Mouse (Mus musculus) forebrain, embryonic 15.5 days (tissue): ENCODE data around the gene Agpat4. TPM values are rescaled to one million over a fixed set of nuclear protein-coding genes. Genes with fewer than 3 reads are reported as not detected.

Source experiments
- ATAC-seq: fragments of 200-750 bp; cut with Nextera tagmentation; replicated peaks from 2 replicates; pipeline ENCODE4 v1.8.0; 2017; ENCODE audit warnings: mild to moderate bottlenecking, moderate TSS enrichment, moderate library complexity
- H3K27ac ChIP-seq: fragments of 300-500 bp; sonication (generic); replicated peaks from 2 replicates; pipeline ENCODE4 v1.5.1; 2015; ENCODE audit warnings: mild to moderate bottlenecking, inconsistent platforms
- H3K27me3 ChIP-seq: fragments of 300-500 bp; sonication (generic); 2 replicates; pipeline ENCODE4 v1.6.1; 2015; ENCODE audit warnings: inconsistent platforms
- H3K36me3 ChIP-seq: fragments of 300-500 bp; sonication (generic); 2 replicates; pipeline ENCODE4 v1.6.1; 2015; ENCODE audit warnings: mild to moderate bottlenecking, inconsistent platforms
- H3K4me1 ChIP-seq: fragments of 300-500 bp; sonication (generic); 2 replicates; pipeline ENCODE4 v1.6.1; 2015; ENCODE audit warnings: inconsistent platforms
- H3K4me2 ChIP-seq: fragments of 300-500 bp; sonication (generic); replicated peaks from 2 replicates; pipeline ENCODE4 v1.6.1; 2015; ENCODE audit warnings: mild to moderate bottlenecking, inconsistent platforms
- H3K4me3 ChIP-seq: fragments of 300-500 bp; sonication (generic); 2 replicates; pipeline ENCODE4 v1.5.1; 2015; ENCODE audit warnings: mild to moderate bottlenecking, inconsistent platforms
- H3K9ac ChIP-seq: fragments of 300-500 bp; sonication (generic); replicated peaks from 2 replicates; pipeline ENCODE4 v1.6.1; 2015; ENCODE audit warnings: mild to moderate bottlenecking, inconsistent platforms
- H3K9me3 ChIP-seq: fragments of 300-500 bp; sonication (generic); 2 replicates; pipeline ENCODE4 v1.6.1; 2016; ENCODE audit warnings: inconsistent platforms
- WGBS: fragments of 180-500 bp; shearing (Covaris S2); methylation state at CpG from one replicate; pipeline ENCODE4 v1.1.7; 2015; ENCODE audit warnings: mixed read lengths; 5-methylcytosine and 5-hydroxymethylcytosine counted together
- polyA plus RNA-seq: library from polyadenylated mRNA; unstranded; fragments of >200 nt; fragmentation: Nextera tagmentation; extraction: Ambion mirVana; gene quantifications from 2 replicates; pipeline ENCODE4 v1.2.1, GENCODE M21; 2015

Agpat4 gene
- polyA plus RNA-seq, 1 experiment from 2014 or later = 54.7 TPM

DNA sequence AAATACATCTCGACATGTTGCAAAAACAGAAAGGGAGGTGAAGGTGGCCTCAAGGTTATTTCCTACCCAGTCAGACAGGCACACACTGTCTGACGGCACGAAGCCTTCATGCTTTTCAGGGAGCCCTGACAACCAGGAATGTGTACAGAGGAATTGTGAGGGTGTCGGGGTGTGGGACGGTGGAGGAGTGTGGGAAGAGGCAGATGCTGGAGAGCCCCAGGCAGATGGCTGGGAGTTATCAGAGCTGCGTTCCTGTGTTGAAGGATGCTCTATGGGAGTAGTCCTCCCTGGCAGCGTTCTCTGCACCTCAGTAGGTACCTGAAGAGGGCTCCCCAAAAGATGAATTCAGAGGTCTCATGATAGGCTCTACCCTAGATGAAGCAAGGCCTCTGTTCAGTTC, 45.4 kb downstream of the Agpat4 start:
- 65% methylated on average over 7 of the region's 7 CpGs for WGBS

DNA sequence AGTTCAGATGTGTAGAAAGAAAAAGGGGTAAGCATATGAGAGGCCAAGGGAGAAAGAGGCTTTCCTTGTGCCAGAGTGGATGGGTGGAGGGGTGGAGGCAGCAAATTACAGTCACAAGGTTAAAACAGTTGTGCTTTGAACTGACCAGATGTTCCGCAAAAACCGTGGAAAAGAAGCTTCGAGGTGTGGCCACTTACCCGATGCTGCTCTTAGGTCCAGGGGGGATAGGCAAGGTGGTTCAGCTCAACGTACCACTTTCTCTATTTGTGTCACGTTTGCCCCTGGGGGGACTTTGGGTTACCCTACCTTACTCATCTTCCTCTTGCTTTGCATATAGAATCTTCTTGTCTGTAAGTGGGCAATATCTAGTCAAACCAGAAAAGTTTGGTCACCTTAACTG, 46.0 kb downstream of the Agpat4 start:
- H3K27me3 ChIP-seq = no peaks in the 10 kb centered on the region
- no peak overlapping the region for H3K4me2 ChIP-seq
- no peaks in the 10 kb centered on the region for H3K36me3 ChIP-seq
- no peaks in the 10 kb centered on the region for H3K9me3 ChIP-seq
- no peak overlapping the region for H3K4me3 ChIP-seq
- H3K4me1 ChIP-seq = peaks cover 27% of the 10 kb centered on the region
- no peak overlapping the region for H3K27ac ChIP-seq
- ATAC-seq = no peak
- H3K9ac ChIP-seq = no peak overlapping the region
- 93% methylated on average over 6 of the region's 6 CpGs for WGBS

More for the DNA sequence above, 45.4 kb downstream of the Agpat4 start:
- no peak overlapping the region for H3K4me3 ChIP-seq
- no peak for ATAC-seq
- no peaks in the 10 kb centered on the region for H3K36me3 ChIP-seq
- H3K27me3 ChIP-seq = no peaks in the 10 kb centered on the region
- no peak overlapping the region for H3K4me2 ChIP-seq
- H3K9me3 ChIP-seq = no peaks in the 10 kb centered on the region
- no peak overlapping the region for H3K9ac ChIP-seq
- no peak overlapping the region for H3K27ac ChIP-seq
- H3K4me1 ChIP-seq = peaks cover 21% of the 10 kb centered on the region

DNA sequence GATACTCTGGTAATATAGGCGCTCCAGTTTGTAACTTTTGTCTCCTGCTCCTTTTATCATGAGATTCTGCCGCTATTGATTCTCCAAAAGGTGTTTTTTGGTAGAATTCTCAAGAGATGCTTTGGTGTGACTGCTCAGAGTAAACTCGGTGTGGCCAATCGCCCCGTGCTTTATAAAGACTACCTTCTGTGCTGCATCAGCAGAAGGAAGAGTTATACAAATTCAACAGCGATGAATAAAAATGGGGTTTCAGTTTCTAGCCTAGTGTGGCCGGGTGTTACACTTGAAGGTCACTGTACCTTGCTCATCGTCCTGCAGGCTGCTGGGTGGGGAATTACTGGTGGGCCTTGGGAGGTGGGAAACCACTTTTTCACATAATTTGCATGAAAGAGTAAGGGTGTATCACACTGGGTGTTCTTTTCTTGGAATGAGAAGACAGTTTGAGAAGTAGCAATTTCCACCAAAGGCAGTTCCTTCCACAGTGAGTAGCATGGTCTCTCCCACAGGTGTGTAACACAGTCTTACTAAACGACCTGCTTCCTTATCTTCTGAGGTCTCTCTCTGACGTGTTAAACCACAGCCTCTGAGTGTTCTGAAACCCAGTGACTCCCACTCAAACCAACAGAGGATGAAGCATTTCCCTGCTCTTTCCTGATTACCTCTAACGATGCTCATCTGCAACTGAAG, 46.6 kb downstream of the Agpat4 start:
- H3K9me3 ChIP-seq = no peaks in the 10 kb centered on the region
- no peak overlapping the region for H3K4me3 ChIP-seq
- WGBS = 92% methylated on average over 11 of the region's 11 CpGs
- H3K4me2 ChIP-seq = no peak overlapping the region
- peaks cover 32% of the 10 kb centered on the region for H3K4me1 ChIP-seq
- H3K9ac ChIP-seq = no peak overlapping the region
- ATAC-seq = no peak
- no peaks in the 10 kb centered on the region for H3K36me3 ChIP-seq
- H3K27ac ChIP-seq = no peak overlapping the region
- no peaks in the 10 kb centered on the region for H3K27me3 ChIP-seq

DNA sequence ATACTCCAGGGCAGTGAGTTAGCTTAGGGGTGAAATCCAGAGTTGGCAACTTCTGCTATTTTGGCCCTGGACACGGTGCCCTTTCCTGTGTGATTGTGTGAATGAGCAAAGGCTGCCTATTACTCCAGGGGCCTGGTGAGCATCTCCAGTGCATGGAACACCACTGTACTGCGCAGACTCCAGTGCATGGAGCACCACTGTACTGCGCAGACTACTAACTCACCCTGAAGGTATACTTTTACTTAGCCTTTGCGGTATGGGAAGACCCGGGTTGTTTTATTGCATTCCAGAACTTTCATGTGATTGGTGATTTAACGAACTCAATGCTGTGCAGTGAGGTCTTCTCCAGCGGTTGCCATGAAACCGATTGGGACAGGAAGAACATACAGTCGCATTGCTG, 47.2 kb downstream of the Agpat4 start:
- Histone ChIP-seq H3K4me3 (no peak overlapping the region), H3K9ac (no peak overlapping the region), H3K4me1 (peaks cover 33% of the 10 kb centered on the region), H3K9me3 (no peaks in the 10 kb centered on the region), H3K27me3 (no peaks in the 10 kb centered on the region), H3K36me3 (no peaks in the 10 kb centered on the region), H3K27ac (no peak overlapping the region), H3K4me2 (no peak overlapping the region)
- ATAC-seq = no peak
- 93% methylated on average over 9 of the region's 9 CpGs for WGBS

DNA sequence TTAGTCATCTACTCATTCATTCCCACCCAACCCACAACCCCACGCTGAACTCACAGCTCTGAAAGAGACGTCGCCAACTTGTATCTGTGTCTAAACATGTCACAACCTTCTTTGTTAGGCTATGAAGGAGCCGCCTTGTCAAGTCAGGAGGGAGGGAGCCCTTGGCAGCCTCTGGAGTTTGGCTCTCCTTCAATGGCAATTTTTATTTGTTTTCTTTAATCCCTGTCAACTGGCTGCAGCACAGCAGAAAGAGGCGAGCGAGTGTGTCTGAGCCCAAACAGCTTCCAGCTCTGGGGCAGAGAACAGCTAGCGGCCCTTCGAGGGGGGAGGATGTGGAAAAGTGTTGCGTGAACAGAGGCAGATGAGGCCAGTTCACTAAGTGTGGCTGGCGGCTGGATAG, 50.0 kb downstream of the Agpat4 start:
- Histone ChIP-seq H3K4me2 (no peak overlapping the region), H3K4me3 (no peak overlapping the region), H3K4me1 (peaks cover 26% of the 10 kb centered on the region), H3K9ac (no peak overlapping the region), H3K36me3 (no peaks in the 10 kb centered on the region), H3K27me3 (no peaks in the 10 kb centered on the region), H3K9me3 (no peaks in the 10 kb centered on the region), H3K27ac (no peak overlapping the region)
- ATAC-seq = peak; percentile 85
- WGBS = 4% methylated on average over 10 of the region's 10 CpGs

DNA sequence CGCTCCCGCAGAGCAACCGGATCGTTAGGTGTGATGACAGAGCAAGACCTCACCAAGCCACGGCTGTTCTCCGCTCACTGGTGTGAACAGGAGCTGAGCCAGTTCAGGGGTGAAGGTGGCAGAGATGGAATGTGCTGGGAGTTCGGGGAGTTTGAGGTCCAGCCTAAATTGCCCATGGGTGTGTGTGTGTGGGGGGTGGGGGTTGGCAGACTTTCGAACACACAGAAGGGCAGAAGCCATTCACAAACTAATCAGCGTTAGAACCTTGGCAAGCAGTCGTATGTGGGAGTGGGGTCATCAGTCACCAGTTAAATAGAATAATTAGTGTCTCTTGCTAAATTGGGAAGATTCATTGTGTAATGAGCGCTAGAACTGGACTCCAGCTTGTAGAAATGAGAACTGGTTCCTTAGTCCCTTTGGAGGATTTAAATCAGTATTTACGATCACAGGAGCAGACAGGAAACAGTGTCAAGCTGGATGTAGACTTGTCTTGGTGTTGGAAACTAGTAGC, 50.9 kb downstream of the Agpat4 start:
- Histone ChIP-seq H3K9ac (no peak overlapping the region), H3K36me3 (no peaks in the 10 kb centered on the region), H3K27ac (no peak overlapping the region), H3K4me2 (no peak overlapping the region), H3K4me1 (peaks cover 22% of the 10 kb centered on the region), H3K4me3 (no peak overlapping the region), H3K9me3 (no peaks in the 10 kb centered on the region), H3K27me3 (no peaks in the 10 kb centered on the region)
- WGBS = 47% methylated on average over 12 of the region's 12 CpGs
- no peak for ATAC-seq

DNA sequence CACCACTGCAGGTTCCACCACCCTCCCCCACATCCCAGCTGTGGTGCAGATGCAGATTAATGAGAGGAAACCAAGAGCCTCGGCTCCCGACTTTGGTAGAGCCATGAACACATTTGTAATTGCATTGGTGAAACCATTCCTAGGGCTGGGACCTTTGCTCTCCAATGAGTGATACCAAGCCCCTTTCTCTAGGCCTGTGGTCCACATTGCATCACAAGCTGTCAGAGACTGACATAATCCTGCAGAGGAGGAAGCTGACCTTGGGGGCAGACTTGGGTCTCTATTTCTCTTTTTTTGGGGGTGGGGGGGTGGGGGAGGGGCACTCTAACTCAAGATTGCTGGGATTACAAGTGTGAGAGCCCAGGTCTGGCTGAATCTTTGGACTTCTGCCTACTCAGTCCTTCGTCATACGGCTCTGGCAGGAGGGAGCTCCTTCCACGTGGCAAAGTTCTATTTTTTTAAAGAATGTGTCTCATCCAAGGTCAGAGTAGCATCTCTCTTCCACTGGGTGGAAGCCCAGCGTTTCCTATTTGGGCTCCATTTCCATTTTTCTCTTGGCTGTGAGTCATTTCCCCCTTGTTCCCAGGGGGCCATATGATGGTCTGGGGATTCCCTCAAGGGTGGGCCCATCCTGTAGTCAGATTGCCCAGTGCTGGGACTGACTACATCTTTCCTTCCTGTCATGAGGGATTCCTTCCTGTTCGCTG, 52.4 kb downstream of the Agpat4 start:
- Histone ChIP-seq H3K4me2 (no peak overlapping the region), H3K4me1 (peaks cover 22% of the 10 kb centered on the region), H3K4me3 (no peak overlapping the region), H3K36me3 (no peaks in the 10 kb centered on the region), H3K27ac (no peak overlapping the region), H3K9ac (no peak overlapping the region), H3K9me3 (no peaks in the 10 kb centered on the region), H3K27me3 (no peaks in the 10 kb centered on the region)
- WGBS = 71% methylated on average over 7 of the region's 7 CpGs
- no peak for ATAC-seq

DNA sequence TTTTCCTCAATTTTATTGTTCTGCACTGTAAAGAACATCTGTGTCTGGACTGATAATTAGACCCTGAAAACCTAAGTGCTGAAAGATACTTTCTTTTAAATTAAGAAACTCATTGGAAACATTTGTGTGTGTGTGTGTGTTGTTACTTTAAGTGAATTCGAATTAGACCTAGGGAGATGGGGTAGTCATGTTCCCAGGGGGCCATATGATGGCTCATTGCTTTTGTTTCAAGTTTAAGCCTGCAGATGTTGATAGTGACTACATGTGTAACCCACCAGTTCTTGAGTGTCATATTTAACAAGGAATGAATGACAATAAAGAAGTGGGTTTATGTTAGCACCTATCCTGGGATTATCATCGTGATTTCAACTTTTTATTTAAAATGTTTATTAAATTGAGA, 53.2 kb downstream of the Agpat4 start:
- ATAC-seq = no peak
- Histone ChIP-seq H3K4me3 (no peak overlapping the region), H3K27me3 (no peaks in the 10 kb centered on the region), H3K27ac (no peak overlapping the region), H3K4me2 (no peak overlapping the region), H3K9me3 (no peaks in the 10 kb centered on the region), H3K36me3 (no peaks in the 10 kb centered on the region), H3K4me1 (peaks cover 22% of the 10 kb centered on the region), H3K9ac (no peak overlapping the region)
- WGBS = 85% methylated on average over 2 of the region's 2 CpGs

DNA sequence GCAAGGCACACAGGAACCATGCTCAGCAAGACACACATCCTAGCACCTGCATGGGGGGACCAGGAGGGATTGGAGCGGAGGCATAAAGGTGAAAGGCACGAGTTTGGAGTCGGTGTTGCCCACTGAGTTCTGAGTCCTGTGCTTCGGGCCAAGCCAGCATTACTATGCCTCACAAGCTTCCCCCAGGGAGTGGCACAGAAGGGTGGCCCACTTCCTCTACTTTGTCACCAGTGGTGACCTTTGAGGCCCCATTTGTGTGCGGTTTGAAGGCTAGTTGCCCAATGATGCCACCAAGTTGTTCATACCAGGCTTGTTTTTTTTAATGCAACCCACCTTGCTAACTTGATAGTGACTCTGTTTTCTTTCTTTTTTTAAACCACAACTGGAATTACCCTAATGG, 55.7 kb downstream of the Agpat4 start:
- Histone ChIP-seq H3K9ac (no peak overlapping the region), H3K9me3 (0 out of 2 replicates have a peak, but pooled peaks cover 2% of the 10 kb centered on the region), H3K27me3 (no peaks in the 10 kb centered on the region), H3K4me2 (no peak overlapping the region), H3K27ac (no peak overlapping the region), H3K36me3 (no peaks in the 10 kb centered on the region), H3K4me1 (peaks cover 14% of the 10 kb centered on the region), H3K4me3 (no peak overlapping the region)
- WGBS = 97% methylated on average over 5 of the region's 5 CpGs
- no peak for ATAC-seq

DNA sequence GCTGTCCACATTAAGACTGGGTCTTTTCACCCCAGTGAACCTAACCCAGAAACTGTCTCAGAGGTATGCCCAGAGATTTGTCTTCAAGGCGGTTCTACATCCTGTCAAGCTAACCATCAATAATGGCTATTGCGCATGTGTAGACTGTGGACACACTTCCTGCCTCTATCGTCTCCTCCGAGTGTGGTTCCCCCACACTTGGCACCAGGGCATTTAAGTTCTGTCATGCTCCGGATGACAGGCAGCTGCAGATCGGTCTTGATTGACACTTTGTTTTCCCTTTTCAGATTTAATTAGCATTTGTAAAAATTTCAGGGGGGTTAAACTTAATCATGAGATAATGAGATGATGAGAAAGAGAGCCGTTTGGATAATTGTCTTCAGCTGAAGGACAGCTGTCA, 56.4 kb downstream of the Agpat4 start:
- Histone ChIP-seq H3K9me3 (0 out of 2 replicates have a peak, but pooled peaks cover 2% of the 10 kb centered on the region), H3K4me3 (no peak overlapping the region), H3K27me3 (no peaks in the 10 kb centered on the region), H3K4me2 (no peak overlapping the region), H3K9ac (no peak overlapping the region), H3K4me1 (peaks cover 16% of the 10 kb centered on the region), H3K36me3 (no peaks in the 10 kb centered on the region), H3K27ac (no peak overlapping the region)
- peak; percentile 65; the same call in 1 of the 2 replicates for ATAC-seq
- 47% methylated on average over 7 of the region's 7 CpGs for WGBS

DNA sequence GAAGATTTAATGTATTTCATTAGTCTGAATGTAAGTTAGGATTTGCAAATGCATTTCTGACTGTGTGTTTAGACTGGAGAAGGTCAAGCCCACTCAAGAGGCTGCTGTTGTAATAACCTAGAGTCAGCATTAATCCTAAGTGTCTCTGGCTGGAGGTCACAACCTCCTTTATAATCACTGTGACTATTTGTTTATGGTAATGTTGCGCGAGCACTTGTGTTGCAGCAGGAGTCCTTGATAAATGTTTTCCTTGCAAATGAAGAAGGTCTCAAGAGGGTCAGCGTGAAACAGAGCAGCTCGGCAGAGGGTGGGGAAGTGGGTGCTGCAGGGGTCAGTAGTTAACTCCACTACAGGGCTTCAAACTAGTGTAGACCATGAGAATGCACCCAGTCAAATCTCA, 57.1 kb downstream of the Agpat4 start:
- Histone ChIP-seq H3K36me3 (no peaks in the 10 kb centered on the region), H3K4me3 (no peak overlapping the region), H3K9me3 (0 out of 2 replicates have a peak, but pooled peaks cover 2% of the 10 kb centered on the region), H3K4me1 (peaks cover 20% of the 10 kb centered on the region), H3K27ac (no peak overlapping the region), H3K27me3 (no peaks in the 10 kb centered on the region), H3K4me2 (no peak overlapping the region), H3K9ac (no peak overlapping the region)
- ATAC-seq = no peak
- 87% methylated on average over 4 of the region's 4 CpGs for WGBS

DNA sequence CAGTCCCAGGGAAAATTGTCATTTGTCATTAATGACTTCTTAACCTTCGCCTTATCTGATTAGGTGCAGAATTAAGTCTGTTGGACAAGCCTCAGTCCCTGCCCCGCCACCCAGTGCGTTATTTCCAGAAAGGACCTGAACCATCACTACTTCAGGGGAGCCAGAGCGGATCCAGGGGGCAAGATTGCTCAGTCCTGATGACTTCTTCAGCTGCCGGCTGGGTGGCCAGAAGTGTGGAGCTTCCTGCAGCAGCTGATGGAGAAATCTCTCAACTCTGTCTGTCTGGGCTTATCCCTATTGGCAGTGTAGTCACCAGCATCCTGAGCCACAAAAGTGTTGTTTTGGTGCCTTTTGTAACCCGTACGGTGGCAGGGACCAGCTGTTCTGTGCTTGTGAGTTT, 60.8 kb downstream of the Agpat4 start:
- Histone ChIP-seq H3K4me2 (no peak overlapping the region), H3K27me3 (no peaks in the 10 kb centered on the region), H3K4me1 (peaks cover 26% of the 10 kb centered on the region), H3K9me3 (0 out of 2 replicates have a peak, but pooled peaks cover 2% of the 10 kb centered on the region), H3K27ac (peak overlapping the region; percentile 60; the same call in 1 of the 2 replicates), H3K36me3 (no peaks in the 10 kb centered on the region), H3K4me3 (no peak overlapping the region), H3K9ac (no peak overlapping the region)
- no peak for ATAC-seq
- WGBS = 89% methylated on average over 7 of the region's 7 CpGs
